Mouse (Mus musculus): Measurements from ENCODE around the gene Npm1. TPM values are rescaled to one million over a fixed set of nuclear protein-coding genes. Genes with fewer than 3 reads are reported as not detected.

Npm1 gene
- total RNA-seq, 2 experiments from 2014 or later = 311 to 336 TPM

DNA sequence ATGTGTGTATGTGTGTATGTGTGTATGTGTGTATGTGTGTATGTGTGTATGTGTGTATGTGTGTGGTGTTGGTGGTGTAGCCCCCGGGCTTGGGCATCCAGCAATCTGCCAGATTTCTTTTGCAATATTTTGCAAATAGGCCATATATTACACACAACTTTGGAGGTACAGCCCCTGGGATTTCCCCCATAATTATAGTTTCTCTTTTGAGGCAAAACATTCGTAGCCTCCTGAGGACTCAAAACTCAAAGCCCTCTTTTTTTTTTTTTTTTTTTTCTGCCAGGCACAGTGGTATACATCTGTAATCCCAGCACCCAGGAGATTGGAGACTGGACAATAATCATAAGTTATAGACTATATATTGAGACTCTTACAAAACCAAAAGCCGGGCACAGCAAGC, 18.8 kb upstream of the Npm1 start:
- no peak for DNase-seq

DNA sequence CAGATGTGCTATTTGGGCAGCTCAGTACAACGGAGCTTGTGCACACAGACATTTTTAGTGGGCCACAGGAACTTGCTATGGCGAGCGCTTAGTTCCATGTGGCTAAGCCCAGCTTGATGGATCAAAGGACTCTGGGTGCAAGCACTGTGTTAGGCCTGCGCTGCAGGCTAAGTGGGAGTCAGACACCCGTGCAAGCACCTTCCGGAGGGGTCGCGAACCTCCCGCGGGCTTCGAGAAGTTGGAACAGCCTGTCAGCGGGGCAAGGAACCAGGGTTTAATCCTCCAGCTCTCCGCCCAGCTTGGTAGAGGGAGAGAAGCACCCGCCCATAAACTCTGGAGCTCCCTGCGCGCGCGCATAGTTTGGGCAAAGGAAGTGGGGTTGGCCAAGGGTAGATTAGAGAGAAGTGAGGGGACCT, 17.7 kb upstream of the Npm1 start:
- no peak for DNase-seq

DNA sequence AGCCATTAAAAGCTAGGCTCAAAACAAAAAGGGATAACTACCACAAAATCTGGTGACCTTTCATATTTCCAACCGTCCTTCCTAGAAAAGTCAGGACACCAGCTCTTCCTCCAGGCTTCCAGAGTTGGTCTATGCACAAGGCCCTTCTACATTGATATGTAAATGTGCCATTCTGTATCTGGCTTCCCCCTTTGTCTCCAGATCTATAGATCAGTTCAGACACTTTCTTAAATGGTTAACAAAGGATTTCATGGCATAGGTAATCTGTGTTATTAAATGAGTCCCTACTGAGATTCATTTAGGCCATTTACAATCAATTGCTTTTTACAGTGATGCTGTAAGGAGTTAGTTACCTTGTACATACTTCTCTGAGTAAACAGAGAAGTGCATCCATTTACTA, 16.8 kb upstream of the Npm1 start:
- DNase-seq = no peak

DNA sequence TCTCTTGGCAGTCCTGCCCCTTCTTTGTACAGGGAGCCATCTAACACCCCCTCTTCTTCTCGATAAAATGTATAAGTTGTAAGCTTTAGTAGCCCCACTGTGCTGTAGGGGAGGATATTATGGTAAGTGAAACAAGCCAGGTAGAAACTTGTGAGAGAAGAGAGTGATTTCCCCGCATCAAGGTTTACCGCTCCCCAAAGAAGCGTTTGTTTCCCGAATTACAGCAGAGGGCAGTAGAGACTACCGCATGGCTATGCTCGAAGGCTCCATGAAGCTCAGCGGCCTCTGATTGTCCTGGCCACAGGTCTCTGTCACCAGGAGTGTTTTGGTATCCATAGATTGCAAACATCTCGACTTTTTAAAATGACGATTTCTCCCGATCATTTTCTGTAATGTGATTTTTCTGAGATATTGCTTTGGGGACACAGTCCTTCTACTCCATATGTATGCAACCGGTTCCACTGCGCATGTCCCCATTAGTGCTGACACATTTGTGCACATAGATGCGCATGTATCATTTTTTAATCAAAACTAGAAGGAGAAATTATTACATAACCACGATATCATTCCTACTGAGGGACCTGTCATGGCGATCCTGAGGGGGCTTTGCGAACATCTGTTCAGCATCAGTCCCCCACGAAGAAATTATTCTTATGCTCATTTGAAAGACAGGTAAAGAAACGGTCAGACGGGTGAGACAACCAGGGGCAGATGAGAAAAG, 13.7 kb upstream of the Npm1 start:
- peak; percentile 71 for DNase-seq

DNA sequence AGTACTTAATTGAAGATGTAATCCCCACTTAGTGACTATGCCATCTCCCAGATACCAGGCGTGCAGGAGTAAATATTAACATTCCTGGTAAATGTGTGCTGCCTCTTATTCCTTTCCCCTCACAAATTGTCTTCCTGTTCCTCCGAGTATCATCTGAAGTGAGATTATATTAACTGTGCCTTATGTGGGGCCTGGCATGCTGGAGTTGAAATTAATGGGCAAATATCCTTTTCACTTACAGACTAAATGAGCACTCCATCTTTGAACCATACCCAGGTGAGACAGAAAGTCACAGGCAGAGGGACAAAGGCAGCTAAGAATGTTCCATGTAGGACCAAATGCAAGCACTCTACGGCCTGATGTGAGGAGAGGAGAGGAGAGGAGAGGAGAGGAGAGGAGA, 12.8 kb upstream of the Npm1 start:
- no peak for DNase-seq

DNA sequence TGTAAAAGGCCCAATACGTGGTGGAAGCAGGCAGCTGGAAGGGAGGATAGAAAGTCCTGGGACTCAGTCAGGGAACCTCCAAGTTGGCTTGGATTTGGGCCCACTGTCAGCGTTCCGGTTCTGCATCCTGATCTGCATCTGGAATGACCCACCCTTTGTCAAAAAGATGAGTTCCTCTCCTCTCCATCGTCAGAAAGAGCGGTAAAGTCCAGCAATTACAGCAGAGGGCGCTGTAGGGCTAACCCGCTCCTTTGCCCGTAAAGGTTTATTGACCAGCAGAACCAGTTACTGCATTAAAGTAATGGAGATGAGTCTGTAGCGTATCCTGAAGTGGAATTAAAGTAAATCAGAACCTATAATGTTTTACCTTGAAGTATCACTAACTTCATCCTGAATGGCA, 7.5 kb upstream of the Npm1 start:
- peak; percentile 74 for DNase-seq

DNA sequence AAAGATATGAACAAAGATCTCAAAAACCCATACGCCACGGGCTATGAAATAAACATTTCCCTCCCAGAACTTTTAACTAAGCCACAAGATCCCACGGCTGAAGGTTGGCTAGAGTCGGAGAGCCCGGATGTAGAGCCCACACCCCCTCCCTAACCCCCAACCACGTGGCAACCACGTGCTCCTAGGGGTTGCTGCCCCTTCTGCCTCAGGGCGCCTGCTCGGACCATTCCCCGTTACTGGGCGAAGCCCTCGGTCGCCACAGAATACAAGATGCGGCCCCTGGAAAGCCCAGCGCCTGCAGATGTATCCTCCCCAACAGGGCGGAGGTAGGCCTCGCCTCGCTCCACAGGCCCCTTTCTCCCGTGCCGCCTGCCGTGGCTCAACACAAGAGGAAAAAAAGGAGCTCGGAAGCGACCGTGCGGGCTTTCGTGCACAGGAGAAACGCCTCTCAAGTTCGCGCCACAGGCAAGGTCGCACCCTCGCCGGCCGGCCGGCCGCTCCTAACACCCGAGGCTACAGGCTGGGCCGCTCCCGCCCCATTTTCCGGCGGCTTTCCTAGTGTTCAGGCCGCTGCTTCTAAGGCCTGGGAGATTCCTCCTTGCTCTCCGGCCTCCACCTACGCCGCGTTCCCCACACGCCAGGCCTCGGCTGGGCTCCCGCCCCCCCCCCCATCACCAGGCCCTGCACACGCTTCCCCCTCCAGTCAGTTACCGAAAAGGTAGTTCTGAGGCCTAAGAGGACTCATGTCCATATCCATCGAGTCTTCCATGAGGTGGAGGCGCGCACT, 602 bp downstream of the Npm1 start:
- DNase-seq = peak; percentile 76

DNA sequence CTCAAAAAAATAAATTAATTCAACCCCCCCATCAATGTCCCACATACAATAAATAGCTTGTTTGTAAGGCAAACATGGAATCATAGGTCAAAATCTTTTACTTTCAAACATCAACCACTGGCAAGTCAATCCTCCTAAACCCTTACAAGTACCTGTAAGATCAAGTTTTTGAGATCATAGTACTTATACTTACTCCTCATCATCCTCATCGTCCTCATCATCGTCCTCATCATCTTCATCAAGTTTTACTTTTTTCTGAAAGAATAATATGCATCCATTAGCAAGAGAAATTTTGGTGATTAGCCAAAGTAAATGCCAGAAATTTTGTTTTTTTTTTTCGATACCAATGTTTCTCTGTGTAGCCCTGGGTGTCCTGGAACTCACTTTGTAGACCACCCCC, 3.3 kb downstream of the Npm1 start:
- DNase-seq = no peak

DNA sequence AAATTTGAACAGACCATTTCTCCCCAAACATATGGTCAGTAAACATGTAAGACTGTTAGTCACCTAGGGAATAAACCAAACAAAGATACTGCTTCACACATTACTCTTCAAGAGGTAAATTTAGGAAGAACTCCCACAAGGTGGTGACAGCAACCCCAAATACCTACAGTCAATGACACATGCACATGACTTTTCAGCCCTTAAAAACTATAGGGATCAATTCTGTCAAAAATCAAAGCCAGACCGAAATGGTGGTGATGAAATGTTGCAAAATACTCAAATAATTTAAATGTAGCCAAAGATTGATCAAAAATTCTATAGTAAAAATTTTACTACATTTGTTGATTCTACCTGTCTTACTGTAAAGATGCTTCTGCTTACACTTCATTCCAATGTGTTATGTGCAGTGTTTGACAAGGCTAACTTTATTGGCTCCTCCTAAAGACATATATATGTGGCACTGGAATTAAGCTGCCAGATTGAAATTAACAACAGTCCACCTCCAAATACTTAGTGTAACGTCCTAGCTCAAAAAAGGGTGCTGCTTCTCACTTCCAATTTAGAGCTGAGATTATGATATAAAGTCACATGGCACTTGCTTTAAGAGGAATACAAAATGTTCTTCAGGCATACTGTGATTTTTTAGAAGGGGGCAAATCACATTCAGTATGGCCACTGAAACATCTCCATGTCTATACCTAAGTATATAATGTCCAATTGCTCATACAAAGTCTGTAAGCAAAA, 5.4 kb downstream of the Npm1 start:
- DNase-seq = no peak

DNA sequence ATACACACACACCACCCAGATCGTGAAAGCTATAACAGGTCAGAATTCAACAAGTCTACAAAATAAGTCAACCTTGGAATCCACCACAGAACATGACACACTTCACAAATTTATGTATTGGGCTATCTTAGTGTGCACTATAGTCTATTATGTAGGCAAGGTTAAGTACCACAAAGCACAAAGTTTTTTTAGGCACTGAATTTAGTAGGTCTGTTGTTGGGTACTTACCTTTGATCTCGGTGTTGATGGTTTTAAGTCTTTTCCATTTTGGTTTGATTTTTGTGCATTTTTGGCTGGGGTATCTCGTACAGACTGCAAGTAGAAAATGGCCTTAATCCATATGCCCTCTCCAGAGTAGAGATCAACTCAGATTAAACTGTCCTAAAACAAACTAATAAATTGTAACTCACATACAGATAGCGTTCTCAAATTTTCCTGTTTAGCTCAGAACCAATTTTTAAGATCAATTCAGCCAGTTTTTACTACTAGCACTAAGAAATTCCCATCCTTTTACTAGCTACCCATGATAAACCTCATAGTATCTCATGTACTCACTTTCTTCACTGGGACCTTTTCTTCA, 6.5 kb downstream of the Npm1 start:
- DNase-seq = no peak

DNA sequence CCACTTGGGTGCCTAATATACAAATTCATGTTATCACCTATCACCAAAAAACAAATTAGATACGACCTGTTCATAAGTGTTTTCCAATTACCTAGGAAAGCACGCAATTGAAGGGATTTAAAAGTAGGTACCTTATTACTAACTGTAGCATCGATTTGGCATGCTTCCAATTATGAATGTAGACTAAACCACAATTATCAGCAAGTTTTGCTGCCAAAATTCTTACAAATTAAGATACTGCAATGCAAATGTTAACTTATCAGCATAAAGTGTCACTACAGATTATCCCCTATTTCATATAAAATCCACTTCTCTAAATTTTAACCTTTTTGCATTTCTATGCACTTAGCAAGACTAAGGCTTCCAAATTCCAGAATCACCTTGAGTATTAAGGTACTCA, 8.5 kb downstream of the Npm1 start:
- DNase-seq = no peak

DNA sequence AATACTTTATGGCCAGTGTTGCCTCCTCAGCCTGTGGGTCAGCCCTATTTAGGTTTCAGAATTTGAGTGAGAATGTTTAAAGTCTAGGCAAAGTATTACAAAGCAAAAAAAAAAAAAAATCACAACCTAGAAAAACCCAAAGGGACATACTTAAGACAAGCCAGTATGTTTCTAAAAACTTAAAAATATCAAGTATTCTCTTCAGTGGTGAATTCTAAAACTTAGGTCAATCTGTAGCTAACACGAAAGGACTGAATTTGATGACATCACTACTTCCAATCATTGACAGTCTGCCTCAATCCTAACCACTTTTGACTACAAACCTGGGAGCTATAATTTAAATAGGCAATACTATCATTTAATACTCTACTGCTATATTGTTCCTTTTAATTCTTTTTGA, 10.0 kb downstream of the Npm1 start:
- no peak for DNase-seq

DNA sequence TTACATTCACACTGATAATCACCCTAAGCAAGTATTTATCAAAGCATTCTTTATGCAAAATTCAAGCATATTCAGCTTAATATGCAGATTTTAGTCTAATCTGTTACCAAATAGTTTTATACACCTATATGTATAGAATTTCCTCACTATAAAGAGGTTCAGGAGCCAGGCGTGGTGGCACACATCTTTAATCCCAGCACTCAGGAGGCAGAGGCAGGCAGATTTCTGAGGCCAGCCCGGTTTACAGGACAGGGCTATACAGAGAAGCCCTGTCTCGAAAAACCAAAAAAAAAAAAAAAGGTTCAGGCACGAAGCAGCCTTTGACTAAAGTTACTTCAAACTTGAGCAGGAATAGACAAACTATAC, 11.2 kb downstream of the Npm1 start:
- DNase-seq = no peak

DNA sequence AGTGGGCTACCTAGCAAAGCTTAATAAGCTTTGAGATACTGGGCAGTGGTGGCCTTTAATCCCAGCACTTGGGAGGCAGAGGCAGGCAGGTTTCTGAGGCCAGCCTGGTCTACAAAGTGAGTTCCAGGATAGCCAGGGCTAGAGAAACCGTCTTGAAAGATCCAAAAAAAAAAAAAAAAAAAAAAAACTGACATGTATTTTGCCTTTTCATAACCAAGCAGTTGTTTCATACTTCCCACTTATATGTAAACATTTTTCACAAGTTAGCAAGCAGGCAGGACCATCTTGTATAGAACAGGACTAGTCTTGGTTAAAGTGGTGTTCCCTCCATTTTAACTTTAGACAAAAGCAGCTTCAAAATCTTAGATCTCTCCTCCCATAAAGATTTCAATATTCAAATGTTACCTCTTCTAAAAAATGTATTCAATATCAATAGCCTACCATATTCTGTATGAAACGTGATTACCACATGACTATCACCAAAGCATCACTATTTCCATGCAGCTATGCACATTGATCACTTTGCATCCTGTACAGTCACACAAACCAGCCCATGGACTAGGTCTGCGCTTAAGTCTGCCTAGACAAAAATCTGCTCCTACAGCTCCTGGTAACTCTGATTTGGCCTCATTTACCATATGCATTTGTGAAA, 11.8 kb downstream of the Npm1 start:
- no peak for DNase-seq

DNA sequence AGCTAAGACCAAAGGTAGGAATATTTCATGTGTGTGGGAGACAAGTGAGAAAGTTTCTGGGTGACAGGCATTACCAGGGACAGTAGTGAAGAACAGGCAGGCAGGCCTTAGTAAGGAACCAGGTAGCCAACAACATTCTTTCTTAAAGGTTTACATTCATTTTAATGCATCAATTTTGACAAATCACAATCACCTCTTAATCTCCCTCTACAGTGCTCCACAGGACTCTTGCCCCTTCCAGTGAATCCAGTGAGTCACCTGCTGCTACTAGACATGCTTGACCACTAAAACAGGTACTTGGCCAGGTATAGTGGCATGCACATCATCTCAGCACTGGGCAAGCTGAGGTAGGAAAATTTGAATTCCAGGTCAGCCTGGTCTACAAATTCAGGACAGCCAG, 12.6 kb downstream of the Npm1 start:
- no peak for DNase-seq

DNA sequence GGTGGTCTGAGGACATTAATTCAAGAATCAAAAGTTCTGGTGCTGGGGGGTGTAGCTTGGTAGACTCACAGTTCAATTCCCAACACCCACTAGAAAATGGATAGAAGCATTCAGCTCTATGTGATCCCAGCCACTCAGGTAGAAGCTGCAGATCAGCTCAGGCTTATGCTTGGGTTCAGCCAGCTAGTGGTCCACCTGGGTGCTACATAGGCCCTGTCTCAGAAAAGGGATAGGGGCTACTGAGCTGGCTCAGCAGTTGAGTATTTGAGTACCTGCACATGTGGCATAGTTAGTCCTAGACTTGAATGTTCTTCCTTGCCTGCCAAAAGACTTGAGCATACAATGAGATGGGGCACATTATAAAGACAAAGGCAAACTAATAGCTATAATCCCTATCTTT, 13.6 kb downstream of the Npm1 start:
- DNase-seq = no peak

DNA sequence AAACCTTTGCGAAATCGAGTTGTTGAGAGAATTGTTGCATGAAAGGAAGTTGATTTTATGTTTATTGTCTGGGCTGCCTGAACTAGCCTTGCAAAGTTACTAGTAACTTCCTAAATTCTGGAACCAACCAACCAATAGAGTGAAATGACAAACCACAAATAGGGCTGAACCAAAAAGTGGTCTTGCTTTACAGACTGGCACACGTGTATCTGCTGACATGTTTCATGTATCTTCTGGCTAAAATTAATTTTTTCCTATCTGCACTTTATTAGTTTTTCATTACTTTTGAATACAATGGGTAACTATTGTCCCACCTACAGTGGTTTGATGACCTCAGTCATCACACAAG, 13.9 kb downstream of the Npm1 start:
- no peak for DNase-seq

DNA sequence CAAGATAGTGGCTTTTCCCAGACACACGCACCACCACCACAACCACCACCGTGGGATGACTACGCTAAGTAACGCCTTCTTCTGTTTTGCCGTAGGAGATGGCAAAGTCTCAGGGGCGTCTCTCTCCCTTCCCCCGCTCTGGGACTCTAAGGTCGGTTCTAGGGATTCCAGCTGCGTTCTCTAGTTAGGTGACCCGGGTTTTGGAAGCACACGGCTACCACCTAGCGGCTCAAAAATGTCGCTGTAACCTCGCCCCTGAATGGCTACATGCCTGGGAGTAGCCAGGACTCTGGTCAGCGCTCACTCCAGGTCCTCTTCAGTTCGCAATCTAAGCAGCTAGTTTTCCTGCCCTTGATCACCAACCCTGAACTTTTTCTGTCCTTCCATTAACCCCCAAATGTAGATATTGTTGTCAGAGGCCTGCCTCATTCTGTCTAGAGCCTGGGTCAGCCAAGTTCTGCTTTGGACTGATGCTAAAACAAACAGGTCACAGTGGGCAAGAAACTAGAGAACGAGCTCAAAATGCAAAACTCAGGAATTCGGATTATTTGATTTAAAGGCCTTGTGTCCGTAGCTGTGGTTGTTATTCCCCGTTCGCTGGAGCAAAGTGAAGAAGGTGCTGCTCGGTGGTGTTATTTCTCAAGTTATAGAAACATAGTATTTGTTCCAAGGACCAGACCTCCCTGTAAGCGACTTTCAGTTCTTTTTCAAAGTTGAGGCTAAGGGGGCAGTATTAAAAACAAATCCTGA, 14.5 kb downstream of the Npm1 start:
- DNase-seq = peak; percentile 83

DNA sequence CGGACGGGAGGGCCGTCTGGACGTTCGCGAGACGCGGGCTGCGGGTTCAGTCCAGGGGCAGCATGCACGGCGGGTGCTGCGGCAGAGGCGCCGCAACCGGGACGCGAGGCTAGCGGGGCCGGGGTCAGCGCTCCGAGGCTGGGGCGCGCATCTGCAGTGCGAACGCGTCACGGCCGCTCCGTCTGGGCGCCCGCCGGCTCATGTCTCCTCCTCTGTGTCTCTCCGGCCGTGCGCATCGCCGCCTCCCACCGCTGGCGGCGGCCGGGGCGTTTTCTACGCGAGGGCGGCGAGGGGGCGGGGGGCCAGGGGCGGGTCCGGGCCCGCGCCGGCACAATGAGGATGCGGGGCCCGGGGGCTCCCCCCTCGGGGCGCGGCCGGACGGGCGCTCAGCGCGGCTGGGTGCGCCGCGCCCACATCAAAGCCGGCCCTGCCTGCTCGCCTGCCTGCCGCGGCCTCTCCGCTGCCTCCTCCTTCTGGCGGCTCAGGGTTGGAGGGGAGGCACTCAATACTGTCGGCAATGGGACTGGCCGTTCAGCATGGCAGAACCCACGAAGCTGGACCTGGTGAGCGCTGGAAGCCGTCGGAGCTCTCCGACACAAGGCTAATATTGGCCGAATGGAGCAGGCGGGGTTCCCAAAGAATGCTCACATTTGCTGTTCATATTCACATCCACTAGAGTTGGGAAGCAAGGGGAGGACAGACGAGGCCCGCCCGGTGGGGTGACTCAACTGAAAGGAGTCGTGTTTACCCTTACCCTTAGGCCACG, 15.3 kb downstream of the Npm1 start:
- DNase-seq = peak; percentile 68

DNA sequence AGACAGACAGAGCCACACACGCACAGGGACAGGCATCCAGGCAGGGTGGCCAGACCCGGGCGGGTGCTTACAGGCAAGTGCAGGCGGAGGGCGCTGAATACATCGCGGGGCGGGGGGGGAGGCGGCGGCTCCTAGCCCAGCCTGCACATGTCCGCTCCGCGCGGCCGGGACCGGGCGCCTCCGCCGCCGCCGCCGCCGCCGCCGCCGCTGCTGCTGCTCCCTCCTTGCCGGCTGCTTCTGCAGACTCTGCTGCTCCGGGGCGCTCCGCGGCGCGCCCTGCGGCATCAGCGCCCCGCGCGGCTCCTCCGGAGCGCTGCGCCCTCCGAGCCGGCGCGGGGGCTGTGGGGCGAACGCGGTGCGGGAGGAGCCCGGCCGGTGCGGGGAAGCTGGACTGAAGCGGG, 15.8 kb downstream of the Npm1 start, which contains the start of gene Fgf18:
Gene Fgf18, minus strand, starts transcription at position 230 of the 401 bp plus-strand sequence.
- DNase-seq = peak; percentile 51

DNA sequence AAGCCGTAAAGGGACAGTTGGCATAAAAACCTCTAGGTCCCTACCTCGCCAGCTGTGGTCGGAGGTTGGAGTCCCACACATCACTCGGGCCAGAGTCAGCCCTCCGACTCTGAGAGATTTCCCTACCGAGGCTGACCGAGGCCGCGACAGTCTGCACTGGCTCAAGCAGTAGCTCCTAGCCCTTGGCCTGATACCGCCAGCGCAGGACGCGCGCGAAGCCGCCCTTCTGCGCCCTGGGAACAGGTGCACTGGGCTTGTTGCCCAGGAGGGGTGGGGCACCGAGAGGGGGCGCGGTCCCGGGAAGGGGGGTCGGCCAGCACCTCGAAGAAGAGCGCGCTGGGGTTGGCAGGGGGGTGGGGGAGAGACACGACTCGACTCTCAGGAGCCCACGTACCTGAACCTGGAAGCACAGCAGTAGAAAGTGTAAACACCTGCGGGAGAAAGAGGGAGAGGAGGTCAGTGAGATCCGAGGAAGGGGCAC, 16.3 kb downstream of the Npm1 start:
- DNase-seq = peak; percentile 42

Measured in adrenal gland, postnatal 10 days (tissue).